In genomic region chr1:82157013-82157412, GRCm38 (mm10) we compare ENCODE assay signal across 17 mouse cellular contexts.
DNase-seq lines count a peak whose midpoint lies in the region; ATAC-seq and TF ChIP-seq lines count a peak whose summit lies in the region.
"Had no signal": no experiment of that assay in that cellular context is flagged by ENCODE, and none has a peak within 500 bp of the region (broad histone marks: within the 10 kb centered on the region; RNA-seq: fewer than 3 reads in every experiment).

No protein-coding gene starts in this region.

- H3K9me3 ChIP-seq in CH12.LX (replicated peaks; ENCODE audit: low read length) = no peaks in the 10 kb centered on the region
- H3K9me3 ChIP-seq in liver, postnatal 0 days (ENCODE audit: low read length) = no peaks in the 10 kb centered on the region
- H3K9me3 ChIP-seq: heart, embryonic 13.5 days; intestine, embryonic 15.5 days had no signal

- H3K4me1 ChIP-seq in CH12.LX (ENCODE audit: control insufficient read depth in 1 of 2, insufficient read depth in 2 of 2) = no peaks in the 10 kb centered on the region
- no peaks in the 10 kb centered on the region for H3K4me1 ChIP-seq in liver, postnatal 0 days (ENCODE audit: insufficient read depth)
- H3K4me1 ChIP-seq: intestine, embryonic 15.5 days had no signal

- no peak for TF ChIP-seq CTCF in CH12.LX (conservative IDR thresholded peaks at IDR 0.05 in 1 of 2, IDR thresholded peaks at IDR 0.05 in 1 of 2; ENCODE audit: low read depth in 2 of 2, low read length in 2 of 2)
- TF ChIP-seq CTCF in liver, postnatal 0 days (IDR thresholded peaks at IDR 0.05; ENCODE audit: low read depth) = no peak

- DNase-seq in frontal cortex, postnatal 25 days (ENCODE audit: low spot score in 2 of 2) = no peak
- DNase-seq in CH12.LX (ENCODE audit: extremely low read depth) = peak; percentile 6
- peak; percentile 70 for DNase-seq in layer of hippocampus, adult 11-12 months (ENCODE audit: low spot score)
- peak; percentile 35 to 37 for DNase-seq in left cerebral cortex, postnatal 14 days (ENCODE audit: low spot score in 2 of 2)
- DNase-seq in T-cell, adult 2 months (ENCODE audit: low spot score) = no peak
- DNase-seq in heart, postnatal 4 days = no peak
- no peak for DNase-seq in liver, postnatal 0 days
- DNase-seq: B cell, adult 2 months; cerebellum, adult 2 months; gastrocnemius, postnatal 36 days; thymus, adult 18-20 months had no signal

- peak; percentile 89 for ATAC-seq in frontal cortex, adult (ENCODE audit: low TSS enrichment)
- no peak for ATAC-seq in liver, postnatal 0 days
- ATAC-seq: intestine, embryonic 15.5 days; lung, postnatal 0 days had no signal

- no peak for TF ChIP-seq EP300 in CH12.LX (IDR thresholded peaks at IDR 0.05; ENCODE audit: low read length)
- TF ChIP-seq EP300 in liver, postnatal 0 days (IDR thresholded peaks at IDR 0.05; ENCODE audit: low read depth) = no peak

- dilution Hi-C loops in CH12.LX (cut with MboI; ENCODE audit: extremely low pct_ligation_motif_present, extremely low pct_unique_long_range_greater_than_20kb, low sequenced_read_pairs) = no loop called here

- in situ Hi-C loops in CH12.LX (cut with MboI; ENCODE audit: low pct_ligation_motif_present, low pct_unique_long_range_greater_than_20kb, low sequenced_read_pairs) = no loop called here

- WGBS in liver, postnatal 0 days (ENCODE audit: insufficient replicate concordance) = 67% methylated on average over 1 of the region's 1 CpGs

- TF ChIP-seq POLR2A in CH12.LX (IDR thresholded peaks at IDR 0.05; ENCODE audit: low read depth, low read length) = no peak

- H3K79me2 ChIP-seq in CH12.LX (replicated peaks; ENCODE audit: control insufficient read depth, extremely low read depth, insufficient read depth, poor library complexity, severe bottlenecking) = no peaks in the 10 kb centered on the region

- no peaks in the 10 kb centered on the region for H3K27me3 ChIP-seq in CH12.LX (replicated peaks)
- no peaks in the 10 kb centered on the region for H3K27me3 ChIP-seq in liver, postnatal 0 days (ENCODE audit: insufficient read depth, low read length)
- H3K27me3 ChIP-seq: intestine, embryonic 15.5 days had no signal

- H3K36me3 ChIP-seq in CH12.LX (replicated peaks in 1 of 2; ENCODE audit: control insufficient read depth in 1 of 2, insufficient read depth in 1 of 2, low read length in 1 of 2) = no peaks in the 10 kb centered on the region
- no peaks in the 10 kb centered on the region for H3K36me3 ChIP-seq in liver, postnatal 0 days (replicated peaks; ENCODE audit: insufficient read depth, low read length)
- H3K36me3 ChIP-seq: heart, embryonic 13.5 days; intestine, embryonic 15.5 days had no signal

- no peak overlapping the region for H3K9ac ChIP-seq in CH12.LX (ENCODE audit: insufficient read depth, low read depth)
- H3K9ac ChIP-seq in liver, postnatal 0 days (replicated peaks) = no peak overlapping the region
- H3K9ac ChIP-seq: heart, embryonic 13.5 days; intestine, embryonic 15.5 days had no signal

- H3K27ac ChIP-seq in CH12.LX (ENCODE audit: insufficient read depth, low read depth) = no peak overlapping the region
- H3K27ac ChIP-seq in liver, postnatal 0 days (ENCODE audit: low read depth) = no peak overlapping the region
- H3K27ac ChIP-seq: heart, embryonic 13.5 days; intestine, embryonic 15.5 days; left cerebral cortex, adult 2 months had no signal

- intact Hi-C loops in left cerebral cortex, postnatal 14 days (cut with DNase I) = no loop called here

- H3K4me2 ChIP-seq in CH12.LX (ENCODE audit: insufficient read depth, low read depth, poor library complexity, severe bottlenecking) = no peak overlapping the region
- H3K4me2 ChIP-seq in liver, postnatal 0 days (ENCODE audit: low read depth, low read length) = no peak overlapping the region
- H3K4me2 ChIP-seq: heart, embryonic 13.5 days; intestine, embryonic 15.5 days had no signal

- no peak overlapping the region for H3K4me3 ChIP-seq in CH12.LX (replicated peaks in 1 of 3; ENCODE audit: low read depth in 2 of 3, low read length in 2 of 3, poor library complexity in 1 of 3)
- no peak overlapping the region for H3K4me3 ChIP-seq in liver, postnatal 0 days (ENCODE audit: low read depth, low read length)
- H3K4me3 ChIP-seq: heart, embryonic 13.5 days; intestine, embryonic 15.5 days; left cerebral cortex, adult 2 months; myocyte had no signal

- TF ChIP-seq RAD21 in CH12.LX (IDR thresholded peaks at IDR 0.05; ENCODE audit: low read depth, low read length) = no peak

TF ChIP-seq in CH12.LX, 34 proteins besides CTCF, POLR2A, EP300 and RAD21:
- TF ChIP-seq NRF1 (IDR thresholded peaks at IDR 0.05; ENCODE audit: low read depth, low read length) (no peak), NELFE (IDR thresholded peaks at IDR 0.05; ENCODE audit: low read depth, low read length) (no peak), JUND (conservative IDR thresholded peaks at IDR 0.05; ENCODE audit: low read depth, low read length) (no peak), MYC (IDR thresholded peaks at IDR 0.05; ENCODE audit: low read depth, low read length) (no peak), SMC3 (IDR thresholded peaks at IDR 0.05; ENCODE audit: low read depth, low read length) (no peak), PAX5 (IDR thresholded peaks at IDR 0.05; ENCODE audit: low read length) (no peak), E2F4 (IDR thresholded peaks at IDR 0.05; ENCODE audit: insufficient replicate concordance, low read depth, low read length) (no peak), UBTF (IDR thresholded peaks at IDR 0.05; ENCODE audit: low read depth, low read length) (no peak), ZKSCAN1 (IDR thresholded peaks at IDR 0.05; ENCODE audit: borderline replicate concordance, low read depth, low read length) (no peak), POLR2AphosphoS2 (IDR thresholded peaks at IDR 0.05; ENCODE audit: low read depth, low read length) (no peak), MAZ (IDR thresholded peaks at IDR 0.05; ENCODE audit: low read depth, low read length) (no peak), MEF2A (IDR thresholded peaks at IDR 0.05; ENCODE audit: borderline replicate concordance, low read depth, low read length) (no peak), CHD1 (IDR thresholded peaks at IDR 0.05; ENCODE audit: low read depth, low read length) (no peak), GABPA (IDR thresholded peaks at IDR 0.05; ENCODE audit: insufficient replicate concordance, low read depth, low read length) (no peak)
TF ChIP-seq in CH12.LX: peak in this region for 0.

Comparison
In these comparisons a context has a peak if more than half of its experiments do, and no peak if none do; other contexts are left out.
1. DNase-seq: peak in CH12.LX (single experiment), layer of hippocampus, adult 11-12 months (single experiment) and left cerebral cortex, postnatal 14 days (2 of 2); none in frontal cortex, postnatal 25 days (0 of 2), T-cell, adult 2 months (single experiment), heart, postnatal 4 days (single experiment) and liver, postnatal 0 days (single experiment).